Mouse (Mus musculus) G1E (cell line): ENCODE measurements at regions not wholly inside any gene's neighbourhood (a gene's known extent, or its start where the extent isn't known, plus 50 kb on each side); places are given as distances from the start of the nearest gene placed in this dataset.

Experiments used
- ATAC-seq: 2 replicates; pipeline ENCODE4 v1.8.0; 2016; ENCODE audit warnings: mild to moderate bottlenecking; ENCODE audit not compliant: insufficient number of reproducible peaks, poor library complexity, low FRiP score, severe bottlenecking; ENCODE audit errors: extremely low read depth
- DNase-seq: peaks from one replicate; pipeline ENCODE4 v3.0.0; 2012; ENCODE audit warnings: low spot score
- H3K27me3 ChIP-seq: 2 replicates; pipeline ENCODE4 v1.6.1; 2012; ENCODE audit warnings: mild to moderate bottlenecking, low read length, inconsistent platforms; ENCODE audit not compliant: insufficient read depth
- H3K36me3 ChIP-seq: replicated peaks from 2 replicates; pipeline ENCODE3; 2012; ENCODE audit warnings: mild to moderate bottlenecking, inconsistent platforms
- H3K4me1 ChIP-seq: 2 replicates; pipeline ENCODE4 v1.6.1; 2012; ENCODE audit warnings: low read depth, low read length, inconsistent platforms, mixed read lengths; ENCODE audit not compliant: insufficient read depth
- H3K4me3 ChIP-seq: 2 replicates; pipeline ENCODE4 v1.5.1; 2012; ENCODE audit warnings: low read depth, mild to moderate bottlenecking, inconsistent platforms, low read length, moderate library complexity, mixed read lengths
- H3K9me3 ChIP-seq: replicated peaks from 2 replicates; pipeline ENCODE4 v1.6.1; 2012; ENCODE audit warnings: inconsistent platforms
- CTCF ChIP-seq: IDR thresholded peaks from 2 replicates; pipeline ENCODE4 v1.5.1; 2012; ENCODE audit warnings: low read depth, low read length, inconsistent platforms, mixed read lengths
- GATA1 ChIP-seq: IDR thresholded peaks from 2 replicates; pipeline ENCODE4 v1.6.1; 2012; ENCODE audit warnings: borderline replicate concordance, low read length, inconsistent platforms, mixed read lengths
- GATA2 ChIP-seq: IDR thresholded peaks from 2 replicates; pipeline ENCODE4 v1.6.1; 2012; ENCODE audit warnings: low read depth, low read length, inconsistent platforms, borderline replicate concordance
- POLR2AphosphoS5 ChIP-seq: IDR thresholded peaks from 2 replicates; pipeline ENCODE4 v1.6.1; 2012; ENCODE audit warnings: low read depth, low read length, inconsistent platforms; ENCODE audit not compliant: insufficient replicate concordance
- TAL1 ChIP-seq: conservative IDR thresholded peaks from 2 replicates; pipeline ENCODE4 v1.6.1; 2012; ENCODE audit warnings: low read depth, low read length, inconsistent platforms, mixed read lengths

GRCm38 (mm10) chr5:16681055-16681454 is 110.6 kb upstream of the Gm28710 start:
- H3K27me3 ChIP-seq = 0 out of 2 replicates have a peak, but pooled peaks cover 2% of the 10 kb centered on the region
- H3K36me3 ChIP-seq = no peaks in the 10 kb centered on the region
- DNase-seq = no peak
- TF ChIP-seq GATA1 (no peak), TAL1 (no peak), GATA2 (no peak), CTCF (no peak), POLR2AphosphoS5 (no peak)
- H3K4me1 ChIP-seq = 0 out of 2 replicates have a peak, but pooled peaks cover 3% of the 10 kb centered on the region
- no peak for ATAC-seq
- no peak overlapping the region for H3K4me3 ChIP-seq
- no peaks in the 10 kb centered on the region for H3K9me3 ChIP-seq

- H3K9me3 ChIP-seq = no peaks in the 10 kb centered on the region
- TF ChIP-seq POLR2AphosphoS5 (no peak), GATA2 (no peak), CTCF (no peak), TAL1 (no peak), GATA1 (no peak)
- H3K4me3 ChIP-seq = no peak overlapping the region
- ATAC-seq = no peak
- no peaks in the 10 kb centered on the region for H3K4me1 ChIP-seq
- DNase-seq = no peak
- H3K36me3 ChIP-seq = no peaks in the 10 kb centered on the region
- 0 out of 2 replicates have a peak, but pooled peaks cover 2% of the 10 kb centered on the region for H3K27me3 ChIP-seq
Observed at GRCm38 (mm10) chr5:16684079-16684478, 107.5 kb upstream of the Gm28710 start.

GRCm38 (mm10) chr5:16699260-16699659 is 92.3 kb upstream of the Gm28710 start:
- ATAC-seq (no peak), DNase-seq (no peak)
- TF ChIP-seq GATA2 (no peak), GATA1 (no peak), TAL1 (no peak), POLR2AphosphoS5 (no peak), CTCF (no peak)
- no peaks in the 10 kb centered on the region for H3K36me3 ChIP-seq
- H3K27me3 ChIP-seq = 0 out of 2 replicates have a peak, but pooled peaks cover 4% of the 10 kb centered on the region
- 0 out of 2 replicates have a peak, but pooled peaks cover 3% of the 10 kb centered on the region for H3K4me1 ChIP-seq
- H3K9me3 ChIP-seq = no peaks in the 10 kb centered on the region
- H3K4me3 ChIP-seq = no peak overlapping the region

DNA sequence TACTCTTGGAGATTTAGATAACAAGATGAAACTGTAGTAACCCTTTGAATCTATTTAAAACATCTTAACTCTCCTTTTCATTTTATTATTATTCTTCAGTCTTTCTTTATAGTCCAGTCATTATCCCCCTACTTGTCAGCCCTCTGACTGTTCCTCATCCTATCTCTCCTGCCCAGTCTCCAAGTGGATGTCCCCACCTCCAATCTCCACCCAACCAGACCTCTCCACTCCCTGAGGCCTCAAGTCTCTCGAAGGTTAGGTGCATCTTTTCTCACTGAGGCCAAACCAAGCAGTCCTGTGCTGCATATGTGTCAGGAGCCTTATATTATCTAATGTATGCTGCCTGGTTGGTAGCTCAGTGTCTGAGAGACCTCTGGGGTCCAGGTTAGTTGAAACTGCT is 91.1 kb upstream of the Gm28710 start:
- Histone ChIP-seq H3K36me3 (no peaks in the 10 kb centered on the region), H3K27me3 (0 out of 2 replicates have a peak, but pooled peaks cover 4% of the 10 kb centered on the region), H3K4me1 (0 out of 2 replicates have a peak, but pooled peaks cover 3% of the 10 kb centered on the region), H3K4me3 (no peak overlapping the region), H3K9me3 (no peaks in the 10 kb centered on the region)
- DNase-seq (no peak), ATAC-seq (peak; percentile 34)
- no peak for TF ChIP-seq GATA1
- no peak for TF ChIP-seq CTCF
- TF ChIP-seq POLR2AphosphoS5 = no peak
- TF ChIP-seq TAL1 = no peak
- TF ChIP-seq GATA2 = no peak

DNA sequence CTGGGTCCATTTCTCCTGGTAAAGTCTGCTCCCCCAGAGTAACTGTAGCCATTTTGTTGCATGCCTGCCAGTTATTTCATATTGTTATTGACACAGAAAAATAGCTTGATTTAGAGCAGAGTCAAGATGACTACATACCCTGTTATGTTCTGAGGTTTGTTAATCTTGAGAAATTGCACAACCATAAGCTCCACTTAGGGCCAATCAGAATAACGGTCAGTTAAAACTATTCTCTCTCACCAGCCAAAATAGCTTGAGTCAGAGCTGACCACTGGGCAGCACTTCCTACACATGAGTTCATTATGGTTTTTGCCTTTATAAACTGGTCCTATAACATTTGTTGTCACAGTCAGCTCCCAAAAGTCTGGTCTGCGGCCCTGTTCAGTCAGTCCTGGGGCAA is 88.9 kb upstream of the Gm28710 start:
- TF ChIP-seq POLR2AphosphoS5 = no peak
- no peak for TF ChIP-seq TAL1
- no peak for TF ChIP-seq CTCF
- TF ChIP-seq GATA2 = no peak
- TF ChIP-seq GATA1 = no peak
- H3K9me3 ChIP-seq = no peaks in the 10 kb centered on the region
- no peaks in the 10 kb centered on the region for H3K27me3 ChIP-seq
- DNase-seq = no peak
- ATAC-seq = no peak
- no peaks in the 10 kb centered on the region for H3K36me3 ChIP-seq
- 0 out of 2 replicates have a peak, but pooled peaks cover 3% of the 10 kb centered on the region for H3K4me1 ChIP-seq
- H3K4me3 ChIP-seq = no peak overlapping the region

- Histone ChIP-seq H3K36me3 (no peaks in the 10 kb centered on the region), H3K9me3 (no peaks in the 10 kb centered on the region)
- TF ChIP-seq TAL1 = no peak
- TF ChIP-seq GATA1 = no peak
- no peak for TF ChIP-seq CTCF
- TF ChIP-seq POLR2AphosphoS5 = no peak
- TF ChIP-seq GATA2 = no peak
Observed at GRCm38 (mm10) chr5:16715863-16716262, 75.7 kb upstream of the Gm28710 start.

More at GRCm38 (mm10) chr5:16715863-16716262, 75.7 kb upstream of the Gm28710 start:
- Histone ChIP-seq H3K4me1 (no peaks in the 10 kb centered on the region), H3K27me3 (no peaks in the 10 kb centered on the region), H3K4me3 (no peak overlapping the region)
- ATAC-seq (no peak), DNase-seq (no peak)
